Mouse (Mus musculus) large intestine, adult 2 months (tissue): ENCODE results near the gene Nosip. TPM values are rescaled to one million over a fixed set of nuclear protein-coding genes. Genes with fewer than 3 reads are reported as not detected.
"Not testable (repeated sequence)": the region's sequence is repeated elsewhere in the genome, so short reads cannot be mapped to it uniquely, and the experiment has no call there.

Experiments
- DNase-seq: peaks from one replicate; pipeline ENCODE4 v3.0.0-alpha.2; 2012; ENCODE audit warnings: low read depth, low spot score
- WGBS: fragments of 180-500 bp; shearing (Covaris S2); methylation state at CpG from one replicate; pipeline ENCODE4 v1.1.7; 2018; 5-methylcytosine and 5-hydroxymethylcytosine counted together
- polyA plus RNA-seq: library from polyadenylated mRNA; depleted of rRNA; stranded (reverse); fragments of >200 nt; gene quantifications from 2 replicates; pipeline ENCODE4 v1.2.3, GENCODE M21; 2012

Nosip gene
- polyA plus RNA-seq, 1 experiment: 52.4 TPM

GRCm38 (mm10) chr7:45103652-45104180 lies 41.5 kb downstream of the Nosip start, which contains the start of gene Fcgrt:
Gene Fcgrt (minus strand): TSS chr7:45103851.
- WGBS: 6% methylated on average over 7 of the region's 7 CpGs
- DNase-seq: peak; percentile 90

- 78% methylated on average over 5 of the region's 5 CpGs for WGBS
- DNase-seq: no peak
These were observed 42.7 kb downstream of the Nosip start for GRCm38 (mm10) chr7:45104941-45105340.

GRCm38 (mm10) chr7:45105491-45105890 lies 43.3 kb downstream of the Nosip start:
- DNase-seq: no peak
- WGBS: 27% methylated on average over 8 of the region's 8 CpGs

GRCm38 (mm10) chr7:45106441-45106840 lies 44.2 kb downstream of the Nosip start:
- 84% methylated on average over 6 of the region's 6 CpGs for WGBS
- no peak for DNase-seq

- WGBS: 81% methylated on average over 5 of the region's 5 CpGs
- DNase-seq: no peak
These were observed 44.9 kb downstream of the Nosip start for GRCm38 (mm10) chr7:45107052-45107645.

GRCm38 (mm10) chr7:45110089-45110488 lies 47.9 kb downstream of the Nosip start:
- not testable (repeated sequence) for DNase-seq
- 85% methylated on average over 4 of the region's 4 CpGs for WGBS

- WGBS: 52% methylated on average over 2 of the region's 2 CpGs
- no peak for DNase-seq
These were observed 49.7 kb downstream of the Nosip start for GRCm38 (mm10) chr7:45111940-45112339.

GRCm38 (mm10) chr7:45112529-45112928 lies 50.3 kb downstream of the Nosip start:
- no peak for DNase-seq
- WGBS: 49% methylated on average over 3 of the region's 3 CpGs

- WGBS: 82% methylated on average over 2 of the region's 2 CpGs
- no peak for DNase-seq
These were observed 51.2 kb downstream of the Nosip start for GRCm38 (mm10) chr7:45113476-45113875.

- 81% methylated on average over 8 of the region's 8 CpGs for WGBS
These were observed 55.3 kb downstream of the Nosip start for GRCm38 (mm10) chr7:45117566-45117965.

GRCm38 (mm10) chr7:45118336-45118735 lies 56.1 kb downstream of the Nosip start:
- DNase-seq: no peak
- 69% methylated on average over 6 of the region's 6 CpGs for WGBS

More at GRCm38 (mm10) chr7:45117566-45117965, 55.3 kb downstream of the Nosip start:
- DNase-seq: no peak

- 71% methylated on average over 5 of the region's 5 CpGs for WGBS
- no peak for DNase-seq
These were observed 57.8 kb downstream of the Nosip start for GRCm38 (mm10) chr7:45119780-45120709.

- DNase-seq: no peak
- WGBS: 14% methylated on average over 8 of the region's 8 CpGs
These were observed 59.2 kb downstream of the Nosip start for GRCm38 (mm10) chr7:45121404-45121803.

- DNase-seq: no peak
These were observed 59.7 kb downstream of the Nosip start for GRCm38 (mm10) chr7:45121966-45122365.

- DNase-seq: no peak
- 55% methylated on average over 15 of the region's 15 CpGs for WGBS
These were observed 60.4 kb downstream of the Nosip start for GRCm38 (mm10) chr7:45122561-45123185.

GRCm38 (mm10) chr7:45123186-45123570 lies 60.9 kb downstream of the Nosip start:
- DNase-seq: no peak
- WGBS: 7% methylated on average over 12 of the region's 12 CpGs

- peak; percentile 99 for DNase-seq
- 1% methylated on average over 59 of the region's 59 CpGs for WGBS
These were observed 62.3 kb downstream of the Nosip start, which contains the start of gene Rps11 for GRCm38 (mm10) chr7:45124224-45125143. Gene Rps11 (minus strand): TSS chr7:45124439.

- DNase-seq: no peak
- WGBS: 42% methylated on average over 7 of the region's 7 CpGs
These were observed 62.9 kb downstream of the Nosip start for GRCm38 (mm10) chr7:45125144-45125600.

GRCm38 (mm10) chr7:45125649-45126048 lies 63.4 kb downstream of the Nosip start:
- DNase-seq: not testable (repeated sequence)
- 58% methylated on average over 5 of the region's 5 CpGs for WGBS
